Mouse (Mus musculus): ENCODE results near the gene Cped1.

- TF ChIP-seq CTCF (IDR thresholded peaks at IDR 0.05) = no peak
- TF ChIP-seq EP300 (IDR thresholded peaks at IDR 0.05) = no peak
Observed at GRCm38 (mm10) chr6:22101939-22102338, 116.2 kb downstream of the Cped1 start.
